Mouse (Mus musculus) forebrain, postnatal 0 days (tissue): Measurements from ENCODE around the gene Etv1. TPM values are rescaled to one million over a fixed set of nuclear protein-coding genes. Genes with fewer than 3 reads are reported as not detected.

Source experiments
- ATAC-seq: fragments of 200-750 bp; cut with Nextera tagmentation; 2 replicates; pipeline ENCODE4 v1.8.0; 2017; ENCODE audit warnings: mild to moderate bottlenecking, moderate library complexity
- DNase-seq: peaks from one replicate; pipeline ENCODE4 v3.0.0-alpha.2; 2015
- H3K27ac ChIP-seq: fragments of 300-500 bp; sonication (generic); 2 replicates; pipeline ENCODE4 v1.5.1; 2014; ENCODE audit warnings: low read depth, mild to moderate bottlenecking, antibody characterized with exemption, low read length, moderate library complexity, mixed read lengths
- H3K27me3 ChIP-seq: fragments of 300-500 bp; sonication (generic); 2 replicates; pipeline ENCODE4 v1.6.1; 2014; ENCODE audit warnings: mild to moderate bottlenecking, low read length, mixed read lengths; ENCODE audit not compliant: insufficient read depth
- H3K36me3 ChIP-seq: fragments of 300-500 bp; sonication (generic); 2 replicates; pipeline ENCODE4 v1.6.1; 2014; ENCODE audit warnings: mild to moderate bottlenecking, moderate library complexity; ENCODE audit not compliant: insufficient read depth
- H3K4me1 ChIP-seq: fragments of 300-500 bp; sonication (generic); 2 replicates; pipeline ENCODE4 v1.6.1; 2014; ENCODE audit warnings: antibody characterized with exemption; ENCODE audit not compliant: insufficient read depth
- H3K4me2 ChIP-seq: fragments of 300-500 bp; sonication (generic); 2 replicates; pipeline ENCODE4 v1.6.1; 2014; ENCODE audit warnings: low read depth, mild to moderate bottlenecking, moderate library complexity
- H3K4me3 ChIP-seq: fragments of 300-500 bp; sonication (generic); 2 replicates; pipeline ENCODE4 v1.5.1; 2014; ENCODE audit warnings: low read depth, low read length, mixed read lengths
- H3K9ac ChIP-seq: fragments of 300-500 bp; sonication (generic); 2 replicates; pipeline ENCODE4 v1.6.1; 2014; ENCODE audit warnings: mild to moderate bottlenecking
- H3K9me3 ChIP-seq: fragments of 300-500 bp; sonication (generic); 2 replicates; pipeline ENCODE4 v1.6.1; 2016; ENCODE audit warnings: low read length
- CTCF ChIP-seq: sonication (generic); IDR thresholded peaks from 2 replicates; pipeline ENCODE4 v1.5.1; 2016; ENCODE audit warnings: antibody characterized with exemption, control low read depth, low read depth
- WGBS: fragments of 180-500 bp; shearing (Covaris S2); extraction: QIAGEN DNeasy Blood & Tissue Kit; methylation state at CpG from one replicate; pipeline ENCODE4 v1.1.7; 2014; 5-methylcytosine and 5-hydroxymethylcytosine counted together
- polyA plus RNA-seq: library from polyadenylated mRNA; unstranded; fragments of >200 nt; fragmentation: Nextera tagmentation; extraction: Ambion mirVana; gene quantifications from 2 replicates; pipeline ENCODE4 v1.2.1, GENCODE M21; 2015
- total RNA-seq: library from RNA; depleted of rRNA; stranded (reverse); fragments of >200 nt; gene quantifications from 2 replicates; pipeline ENCODE4 v1.2.3, GENCODE M21; 2014

Gene Etv1
- total and polyA plus RNA-seq, 2 experiments from 2014 or later: 29.3 to 60.7 TPM

- no peaks in the 10 kb centered on the region for H3K36me3 ChIP-seq
- H3K27ac ChIP-seq: no peak overlapping the region
- ATAC-seq (no peak), DNase-seq (no peak)
- H3K9me3 ChIP-seq: no peaks in the 10 kb centered on the region
- 70% methylated on average over 4 of the region's 4 CpGs for WGBS
- no peaks in the 10 kb centered on the region for H3K27me3 ChIP-seq
- 0 out of 2 replicates have a peak, but pooled peaks cover 3% of the 10 kb centered on the region for H3K4me1 ChIP-seq
- TF ChIP-seq CTCF: no peak
- no peak overlapping the region for H3K9ac ChIP-seq
- no peak overlapping the region for H3K4me2 ChIP-seq
- no peak overlapping the region for H3K4me3 ChIP-seq
Measured at GRCm38 (mm10) chr12:38863395-38863794, 84.2 kb downstream of the Etv1 start.

- Histone ChIP-seq H3K27me3 (no peaks in the 10 kb centered on the region), H3K9me3 (no peaks in the 10 kb centered on the region), H3K4me2 (no peak overlapping the region), H3K36me3 (no peaks in the 10 kb centered on the region), H3K27ac (no peak overlapping the region), H3K9ac (no peak overlapping the region), H3K4me3 (no peak overlapping the region), H3K4me1 (0 out of 2 replicates have a peak, but pooled peaks cover 3% of the 10 kb centered on the region)
- 76% methylated on average over 3 of the region's 3 CpGs for WGBS
- TF ChIP-seq CTCF: no peak
- DNase-seq: no peak
- ATAC-seq: peak; percentile 48; the same call in 1 of the 2 replicates
Measured at GRCm38 (mm10) chr12:38863982-38864828, 85.0 kb downstream of the Etv1 start.

- H3K4me1 ChIP-seq: no peaks in the 10 kb centered on the region
- no peak overlapping the region for H3K9ac ChIP-seq
- no peaks in the 10 kb centered on the region for H3K27me3 ChIP-seq
- no peak overlapping the region for H3K4me2 ChIP-seq
- TF ChIP-seq CTCF: no peak
- no peak overlapping the region for H3K27ac ChIP-seq
- no peaks in the 10 kb centered on the region for H3K9me3 ChIP-seq
- ATAC-seq: no peak
- no peak overlapping the region for H3K4me3 ChIP-seq
- no peaks in the 10 kb centered on the region for H3K36me3 ChIP-seq
- DNase-seq: no peak
Measured at GRCm38 (mm10) chr12:38874470-38874995, 95.4 kb downstream of the Etv1 start.

- no peak overlapping the region for H3K4me3 ChIP-seq
- no peaks in the 10 kb centered on the region for H3K4me1 ChIP-seq
- H3K9me3 ChIP-seq: no peaks in the 10 kb centered on the region
- ATAC-seq: no peak
- H3K4me2 ChIP-seq: no peak overlapping the region
- H3K9ac ChIP-seq: no peak overlapping the region
- H3K36me3 ChIP-seq: no peaks in the 10 kb centered on the region
- TF ChIP-seq CTCF: no peak
- DNase-seq: no peak
- no peaks in the 10 kb centered on the region for H3K27me3 ChIP-seq
- no peak overlapping the region for H3K27ac ChIP-seq
- 84% methylated on average over 3 of the region's 3 CpGs for WGBS
Measured at GRCm38 (mm10) chr12:38904516-38904915, 125.3 kb downstream of the Etv1 start.

- no peak overlapping the region for H3K27ac ChIP-seq
- 88% methylated on average over 6 of the region's 6 CpGs for WGBS
Measured at GRCm38 (mm10) chr12:38906314-38906713, 127.1 kb downstream of the Etv1 start.

GRCm38 (mm10) chr12:38906812-38907211 lies 127.6 kb downstream of the Etv1 start:
- Histone ChIP-seq H3K27ac (no peak overlapping the region), H3K9ac (no peak overlapping the region), H3K4me1 (no peaks in the 10 kb centered on the region), H3K4me2 (no peak overlapping the region), H3K4me3 (no peak overlapping the region), H3K27me3 (no peaks in the 10 kb centered on the region), H3K36me3 (no peaks in the 10 kb centered on the region), H3K9me3 (no peaks in the 10 kb centered on the region)
- WGBS: 46% methylated on average over 9 of the region's 9 CpGs
- TF ChIP-seq CTCF: no peak
- no peak for DNase-seq
- ATAC-seq: no peak

More at GRCm38 (mm10) chr12:38906314-38906713, 127.1 kb downstream of the Etv1 start:
- Histone ChIP-seq H3K4me2 (no peak overlapping the region), H3K4me3 (no peak overlapping the region), H3K4me1 (no peaks in the 10 kb centered on the region), H3K9ac (no peak overlapping the region), H3K27me3 (no peaks in the 10 kb centered on the region), H3K9me3 (no peaks in the 10 kb centered on the region), H3K36me3 (no peaks in the 10 kb centered on the region)
- TF ChIP-seq CTCF: no peak
- no peak for DNase-seq
- ATAC-seq: no peak

- H3K9me3 ChIP-seq: no peaks in the 10 kb centered on the region
- no peaks in the 10 kb centered on the region for H3K27me3 ChIP-seq
- 88% methylated on average over 3 of the region's 3 CpGs for WGBS
- ATAC-seq (no peak), DNase-seq (no peak)
- no peak for TF ChIP-seq CTCF
- H3K9ac ChIP-seq: no peak overlapping the region
- no peak overlapping the region for H3K4me2 ChIP-seq
- no peak overlapping the region for H3K27ac ChIP-seq
- no peaks in the 10 kb centered on the region for H3K36me3 ChIP-seq
- no peaks in the 10 kb centered on the region for H3K4me1 ChIP-seq
- H3K4me3 ChIP-seq: no peak overlapping the region
Measured at GRCm38 (mm10) chr12:38908947-38909346, 129.8 kb downstream of the Etv1 start.
